In the genomic region with DNA sequence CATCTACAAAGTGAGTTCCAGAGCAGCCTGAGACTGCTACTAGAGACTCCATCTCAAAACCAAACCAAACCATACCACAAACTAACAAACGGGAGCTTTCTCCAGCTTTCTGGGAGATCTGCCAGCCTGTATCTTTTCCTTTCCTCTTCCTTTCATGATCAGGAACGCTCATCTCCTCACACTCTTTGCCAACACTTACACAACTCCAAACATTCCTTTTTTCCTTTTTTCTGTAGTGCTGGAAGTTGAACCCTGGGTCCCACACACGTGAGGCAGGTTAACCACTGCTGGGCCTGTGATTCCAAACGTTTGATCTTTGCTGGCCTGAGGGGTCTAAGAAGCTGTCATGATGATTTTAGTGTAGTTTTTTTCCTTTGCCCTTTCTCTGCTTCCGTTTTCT, we compare ENCODE assay signal across 13 mouse cellular contexts. TPM values are rescaled to one million over a fixed set of nuclear protein-coding genes. Genes with fewer than 3 reads are reported as not detected.
DNase-seq lines count a peak whose midpoint lies in the region; ATAC-seq and TF ChIP-seq lines count a peak whose summit lies in the region.
"Had no signal": no experiment of that assay in that cellular context is flagged by ENCODE, and none has a peak within 500 bp of the region (broad histone marks: within the 10 kb centered on the region; RNA-seq: fewer than 3 reads in every experiment).

No protein-coding gene starts in this region.

- peaks cover 3% of the 10 kb centered on the region; the same call in 1 of the 2 replicates for H3K36me3 ChIP-seq in limb, embryonic 15.5 days
- H3K36me3 ChIP-seq in limb, embryonic 10.5 days, result no peaks in the 10 kb centered on the region
- no peaks in the 10 kb centered on the region for H3K36me3 ChIP-seq in intestine, embryonic 16.5 days (ENCODE audit: control insufficient read depth, insufficient read depth, low read length)
- H3K36me3 ChIP-seq in liver, embryonic 15.5 days (replicated peaks), result no peaks in the 10 kb centered on the region
- H3K36me3 ChIP-seq: embryonic facial prominence, embryonic 15.5 days; midbrain, embryonic 12.5 days had no signal

- no peak for TF ChIP-seq POLR2A in bone marrow macrophage, adult 2 months (IDR thresholded peaks at IDR 0.05; ENCODE audit: borderline replicate concordance, low read depth, low read length)

- no peak for ATAC-seq in limb, embryonic 15.5 days (ENCODE audit: insufficient number of reproducible peaks, low FRiP score, low TSS enrichment, low read depth)
- peak; percentile 2 for ATAC-seq in intestine, embryonic 16.5 days
- ATAC-seq in liver, embryonic 15.5 days (ENCODE audit: insufficient read depth), result no peak
- no peak for ATAC-seq in megakaryocyte-erythroid progenitor cell, adult 5-6 weeks (replicated peaks; ENCODE audit: low FRiP score, low TSS enrichment, poor library complexity, severe bottlenecking)

- no peak overlapping the region for H3K9ac ChIP-seq in limb, embryonic 15.5 days
- H3K9ac ChIP-seq in intestine, embryonic 16.5 days (ENCODE audit: low read depth, low read length), result peak overlapping the region; percentile 12; the same call in 1 of the 2 replicates
- no peak overlapping the region for H3K9ac ChIP-seq in liver, embryonic 15.5 days
- H3K9ac ChIP-seq: embryonic facial prominence, embryonic 15.5 days; hindbrain, embryonic 14.5 days; midbrain, embryonic 12.5 days had no signal

- no peak overlapping the region for H3K4me3 ChIP-seq in limb, embryonic 15.5 days
- no peak overlapping the region for H3K4me3 ChIP-seq in limb, embryonic 10.5 days
- H3K4me3 ChIP-seq in bone marrow macrophage, adult 2 months (ENCODE audit: insufficient read depth, low read length), result no peak overlapping the region
- no peak overlapping the region for H3K4me3 ChIP-seq in intestine, embryonic 16.5 days (ENCODE audit: low read length)
- no peak overlapping the region for H3K4me3 ChIP-seq in liver, embryonic 15.5 days (replicated peaks)
- H3K4me3 ChIP-seq: embryonic facial prominence, embryonic 15.5 days; midbrain, embryonic 12.5 days had no signal

- DNase-seq in limb, embryonic 10.5 days (ENCODE audit: low spot score), result no peak
- DNase-seq in cerebellum, postnatal 36 days, result no peak
- DNase-seq in cerebellum, postnatal 14 days, result no peak
- DNase-seq: cerebellum, adult 9-11 months; thymus, postnatal 14 days had no signal

- no peak for TF ChIP-seq CTCF in bone marrow macrophage, adult 2 months (IDR thresholded peaks at IDR 0.05; ENCODE audit: low read depth, low read length)

- peak overlapping the region; percentile 7; the same call in 1 of the 2 replicates for H3K27ac ChIP-seq in limb, embryonic 15.5 days
- no peak overlapping the region for H3K27ac ChIP-seq in limb, embryonic 10.5 days
- peak overlapping the region; percentile 83 for H3K27ac ChIP-seq in bone marrow macrophage, adult 2 months (ENCODE audit: insufficient read depth, low read depth, low read length)
- peak overlapping the region; percentile 94 for H3K27ac ChIP-seq in intestine, embryonic 16.5 days (ENCODE audit: low read length)
- H3K27ac ChIP-seq in liver, embryonic 15.5 days (replicated peaks), result peak overlapping the region; percentile 79
- H3K27ac ChIP-seq: embryonic facial prominence, embryonic 15.5 days; hindbrain, embryonic 14.5 days; midbrain, embryonic 12.5 days had no signal

- no peak overlapping the region for H3K4me2 ChIP-seq in limb, embryonic 15.5 days
- peak overlapping the region; percentile 40 for H3K4me2 ChIP-seq in intestine, embryonic 16.5 days (ENCODE audit: low read depth, low read length)
- no peak overlapping the region for H3K4me2 ChIP-seq in liver, embryonic 15.5 days
- H3K4me2 ChIP-seq: embryonic facial prominence, embryonic 15.5 days; hindbrain, embryonic 14.5 days; midbrain, embryonic 12.5 days had no signal

- H3K4me1 ChIP-seq in limb, embryonic 15.5 days, result peaks cover 15% of the 10 kb centered on the region; the same call in 1 of the 2 replicates
- H3K4me1 ChIP-seq in limb, embryonic 10.5 days, result peaks cover 20% of the 10 kb centered on the region
- peaks cover 31% of the 10 kb centered on the region for H3K4me1 ChIP-seq in bone marrow macrophage, adult 2 months (ENCODE audit: control insufficient read depth, insufficient read depth, low read length)
- H3K4me1 ChIP-seq in intestine, embryonic 16.5 days (ENCODE audit: control insufficient read depth, insufficient read depth, low read length), result peaks cover 11% of the 10 kb centered on the region
- peaks cover 32% of the 10 kb centered on the region for H3K4me1 ChIP-seq in liver, embryonic 15.5 days (replicated peaks)

- WGBS in limb, embryonic 15.5 days, result 33% methylated on average over 5 of the region's 5 CpGs
- WGBS in limb, embryonic 10.5 days, result 57% methylated on average over 5 of the region's 5 CpGs
- 26% methylated on average over 5 of the region's 5 CpGs for WGBS in intestine, embryonic 16.5 days
- WGBS in liver, embryonic 15.5 days (ENCODE audit: insufficient replicate concordance), result 35% methylated on average over 5 of the region's 5 CpGs

- no peaks in the 10 kb centered on the region for H3K27me3 ChIP-seq in limb, embryonic 15.5 days
- H3K27me3 ChIP-seq in limb, embryonic 10.5 days (ENCODE audit: low read depth, poor library complexity, severe bottlenecking), result no peaks in the 10 kb centered on the region
- no peaks in the 10 kb centered on the region for H3K27me3 ChIP-seq in intestine, embryonic 16.5 days (replicated peaks; ENCODE audit: control insufficient read depth, insufficient read depth, low read length)
- no peaks in the 10 kb centered on the region for H3K27me3 ChIP-seq in liver, embryonic 15.5 days
- H3K27me3 ChIP-seq: embryonic facial prominence, embryonic 15.5 days; midbrain, embryonic 12.5 days had no signal

- no peaks in the 10 kb centered on the region for H3K9me3 ChIP-seq in limb, embryonic 15.5 days
- H3K9me3 ChIP-seq in limb, embryonic 10.5 days (replicated peaks), result no peaks in the 10 kb centered on the region
- H3K9me3 ChIP-seq in intestine, embryonic 16.5 days (ENCODE audit: control insufficient read depth, low read length), result no peaks in the 10 kb centered on the region
- no peaks in the 10 kb centered on the region for H3K9me3 ChIP-seq in liver, embryonic 15.5 days (replicated peaks)
- H3K9me3 ChIP-seq: embryonic facial prominence, embryonic 15.5 days; midbrain, embryonic 12.5 days had no signal

RNA-seq across cellular contexts. Expression of gene Eef1a1, which starts 42.9 kb away (rescaled TPM):
- polyA plus RNA-seq in limb, embryonic 15.5 days (2015; fragmentation: Nextera tagmentation; extraction: Ambion mirVana), result 4,450 and 5,127 TPM in 2 replicates
- 3,854 and 3,970 TPM in 2 replicates for polyA plus RNA-seq in limb, embryonic 10.5 days (2016; fragmentation: Nextera tagmentation; extraction: Ambion mirVana)
- 5,836 and 6,850 TPM in 2 replicates for polyA plus RNA-seq in bone marrow macrophage, adult 2 months (2012; ENCODE audit: insufficient read depth, insufficient read length, missing spikeins)
- polyA plus RNA-seq in intestine, embryonic 16.5 days (2015; fragmentation: Nextera tagmentation; extraction: Ambion mirVana), result 4,065 and 4,271 TPM in 2 replicates
- polyA plus RNA-seq in liver, embryonic 15.5 days (2015; fragmentation: Nextera tagmentation; extraction: Ambion mirVana), result 2,003 and 2,036 TPM in 2 replicates
- 11,779 and 12,959 TPM in 2 replicates for total RNA-seq in megakaryocyte-erythroid progenitor cell, adult 5-6 weeks (2014; fragmentation: Nextera tagmentation)
- total RNA-seq in megakaryocyte-erythroid progenitor cell, adult 5-6 weeks (2017), result 14,853 and 18,691 TPM in 2 replicates

RNA-seq across cellular contexts. Expression of gene Slc17a5, which starts 56.0 kb away (rescaled TPM):
- polyA plus RNA-seq in limb, embryonic 15.5 days (2015; fragmentation: Nextera tagmentation; extraction: Ambion mirVana), result 22.4 and 22.9 TPM in 2 replicates
- polyA plus RNA-seq in limb, embryonic 10.5 days (2016; fragmentation: Nextera tagmentation; extraction: Ambion mirVana), result 10.5 and 13.0 TPM in 2 replicates
- polyA plus RNA-seq in bone marrow macrophage, adult 2 months (2012; ENCODE audit: insufficient read depth, insufficient read length, missing spikeins), result 44.2 and 46.5 TPM in 2 replicates
- 91.1 and 136 TPM in 2 replicates for polyA plus RNA-seq in intestine, embryonic 16.5 days (2015; fragmentation: Nextera tagmentation; extraction: Ambion mirVana)
- polyA plus RNA-seq in liver, embryonic 15.5 days (2015; fragmentation: Nextera tagmentation; extraction: Ambion mirVana), result 4.2 and 4.7 TPM in 2 replicates
- 4.8 and 6.4 TPM in 2 replicates for total RNA-seq in megakaryocyte-erythroid progenitor cell, adult 5-6 weeks (2014; fragmentation: Nextera tagmentation)
- 0.94 and 6.0 TPM in 2 replicates for total RNA-seq in megakaryocyte-erythroid progenitor cell, adult 5-6 weeks (2017)
